Mouse (Mus musculus): ENCODE data around the gene Cutc. TPM values are rescaled to one million over a fixed set of nuclear protein-coding genes. Genes with fewer than 3 reads are reported as not detected.

The Cutc gene
- polyA plus RNA-seq, 1 experiment from 2014 or later = 7.6 TPM

GRCm38 (mm10) chr19:43777308-43777707 is 24.5 kb downstream of the Cutc start:
- Histone ChIP-seq H3K4me3 (replicated peaks; ENCODE audit: low read depth, low read length) (no peak overlapping the region), H3K27ac (replicated peaks; ENCODE audit: low read depth, low read length) (no peak overlapping the region), H3K4me2 (ENCODE audit: low read length) (no peak overlapping the region), H3K27me3 (ENCODE audit: control insufficient read depth, insufficient read depth, low read length) (no peaks in the 10 kb centered on the region), H3K36me3 (ENCODE audit: control insufficient read depth, insufficient read depth, low read length) (no peaks in the 10 kb centered on the region), H3K9ac (replicated peaks; ENCODE audit: low read length) (no peak overlapping the region), H3K9me3 (ENCODE audit: control insufficient read depth, low read length) (no peaks in the 10 kb centered on the region), H3K4me1 (ENCODE audit: control insufficient read depth, insufficient read depth, low read length) (no peaks in the 10 kb centered on the region)
- DNase-seq (no peak), ATAC-seq (ENCODE audit: low FRiP score, low TSS enrichment) (no peak)
- 82% methylated on average over 2 of the region's 2 CpGs for WGBS

GRCm38 (mm10) chr19:43780391-43780790 is 27.6 kb downstream of the Cutc start:
- H3K27me3 ChIP-seq (ENCODE audit: control insufficient read depth, insufficient read depth, low read length) = no peaks in the 10 kb centered on the region
- no peaks in the 10 kb centered on the region for H3K4me1 ChIP-seq (ENCODE audit: control insufficient read depth, insufficient read depth, low read length)
- ATAC-seq (ENCODE audit: low FRiP score, low TSS enrichment) (no peak), DNase-seq (no peak)
- H3K36me3 ChIP-seq (ENCODE audit: control insufficient read depth, insufficient read depth, low read length) = no peaks in the 10 kb centered on the region
- no peak overlapping the region for H3K9ac ChIP-seq (replicated peaks; ENCODE audit: low read length)
- H3K4me2 ChIP-seq (ENCODE audit: low read length) = no peak overlapping the region
- no peaks in the 10 kb centered on the region for H3K9me3 ChIP-seq (ENCODE audit: control insufficient read depth, low read length)
- 94% methylated on average over 5 of the region's 5 CpGs for WGBS
- H3K4me3 ChIP-seq (replicated peaks; ENCODE audit: low read depth, low read length) = no peak overlapping the region
- no peak overlapping the region for H3K27ac ChIP-seq (replicated peaks; ENCODE audit: low read depth, low read length)

- Histone ChIP-seq H3K4me1 (ENCODE audit: control insufficient read depth, insufficient read depth, low read length) (no peaks in the 10 kb centered on the region), H3K36me3 (ENCODE audit: control insufficient read depth, insufficient read depth, low read length) (no peaks in the 10 kb centered on the region), H3K4me2 (ENCODE audit: low read length) (no peak within 1 kb of the TSS), H3K27ac (replicated peaks; ENCODE audit: low read depth, low read length) (no peak within 1 kb of the TSS), H3K9ac (replicated peaks; ENCODE audit: low read length) (no peak within 1 kb of the TSS), H3K27me3 (ENCODE audit: control insufficient read depth, insufficient read depth, low read length) (no peaks in the 10 kb centered on the region), H3K9me3 (ENCODE audit: control insufficient read depth, low read length) (no peaks in the 10 kb centered on the region), H3K4me3 (replicated peaks; ENCODE audit: low read depth, low read length) (no peak within 1 kb of the TSS)
- WGBS = 75% methylated on average over 3 of the region's 3 CpGs
- ATAC-seq (ENCODE audit: low FRiP score, low TSS enrichment) = no peak
- no peak for DNase-seq
Measured at GRCm38 (mm10) chr19:43781980-43782379, 29.2 kb downstream of the Cutc start, which contains the start of gene Abcc2. Abcc2 (plus strand) TSS chr19:43782192.

GRCm38 (mm10) chr19:43784761-43785160 is 32.0 kb downstream of the Cutc start:
- DNase-seq (no peak), ATAC-seq (ENCODE audit: low FRiP score, low TSS enrichment) (no peak)
- Histone ChIP-seq H3K9me3 (ENCODE audit: control insufficient read depth, low read length) (no peaks in the 10 kb centered on the region), H3K27me3 (ENCODE audit: control insufficient read depth, insufficient read depth, low read length) (no peaks in the 10 kb centered on the region), H3K4me2 (ENCODE audit: low read length) (no peak overlapping the region), H3K36me3 (ENCODE audit: control insufficient read depth, insufficient read depth, low read length) (no peaks in the 10 kb centered on the region), H3K4me3 (replicated peaks; ENCODE audit: low read depth, low read length) (no peak overlapping the region), H3K4me1 (ENCODE audit: control insufficient read depth, insufficient read depth, low read length) (no peaks in the 10 kb centered on the region), H3K27ac (replicated peaks; ENCODE audit: low read depth, low read length) (no peak overlapping the region), H3K9ac (replicated peaks; ENCODE audit: low read length) (no peak overlapping the region)
- WGBS = 82% methylated on average over 8 of the region's 8 CpGs

GRCm38 (mm10) chr19:43786249-43787026 is 33.6 kb downstream of the Cutc start:
- DNase-seq = no peak
- 88% methylated on average over 13 of the region's 13 CpGs for WGBS

GRCm38 (mm10) chr19:43789817-43790216 is 37.0 kb downstream of the Cutc start:
- no peak overlapping the region for H3K4me2 ChIP-seq (ENCODE audit: low read length)
- H3K4me3 ChIP-seq (replicated peaks; ENCODE audit: low read depth, low read length) = no peak overlapping the region
- no peaks in the 10 kb centered on the region for H3K27me3 ChIP-seq (ENCODE audit: control insufficient read depth, insufficient read depth, low read length)
- DNase-seq (no peak), ATAC-seq (ENCODE audit: low FRiP score, low TSS enrichment) (no peak)
- WGBS = 93% methylated on average over 7 of the region's 7 CpGs
- no peaks in the 10 kb centered on the region for H3K36me3 ChIP-seq (ENCODE audit: control insufficient read depth, insufficient read depth, low read length)
- H3K9me3 ChIP-seq (ENCODE audit: control insufficient read depth, low read length) = no peaks in the 10 kb centered on the region
- no peaks in the 10 kb centered on the region for H3K4me1 ChIP-seq (ENCODE audit: control insufficient read depth, insufficient read depth, low read length)
- H3K9ac ChIP-seq (replicated peaks; ENCODE audit: low read length) = no peak overlapping the region
- H3K27ac ChIP-seq (replicated peaks; ENCODE audit: low read depth, low read length) = no peak overlapping the region

More at GRCm38 (mm10) chr19:43786249-43787026, 33.6 kb downstream of the Cutc start:
- H3K4me1 ChIP-seq (ENCODE audit: control insufficient read depth, insufficient read depth, low read length) = no peaks in the 10 kb centered on the region
- no peak overlapping the region for H3K4me2 ChIP-seq (ENCODE audit: low read length)
- no peaks in the 10 kb centered on the region for H3K9me3 ChIP-seq (ENCODE audit: control insufficient read depth, low read length)
- no peaks in the 10 kb centered on the region for H3K36me3 ChIP-seq (ENCODE audit: control insufficient read depth, insufficient read depth, low read length)
- no peak overlapping the region for H3K27ac ChIP-seq (replicated peaks; ENCODE audit: low read depth, low read length)
- H3K27me3 ChIP-seq (ENCODE audit: control insufficient read depth, insufficient read depth, low read length) = no peaks in the 10 kb centered on the region
- H3K9ac ChIP-seq (replicated peaks; ENCODE audit: low read length) = no peak overlapping the region
- no peak for ATAC-seq (ENCODE audit: low FRiP score, low TSS enrichment)
- H3K4me3 ChIP-seq (replicated peaks; ENCODE audit: low read depth, low read length) = no peak overlapping the region

GRCm38 (mm10) chr19:43792537-43792936 is 39.7 kb downstream of the Cutc start:
- no peaks in the 10 kb centered on the region for H3K36me3 ChIP-seq (ENCODE audit: control insufficient read depth, insufficient read depth, low read length)
- H3K9ac ChIP-seq (replicated peaks; ENCODE audit: low read length) = no peak overlapping the region
- H3K4me2 ChIP-seq (ENCODE audit: low read length) = no peak overlapping the region
- ATAC-seq (ENCODE audit: low FRiP score, low TSS enrichment) = no peak
- H3K4me1 ChIP-seq (ENCODE audit: control insufficient read depth, insufficient read depth, low read length) = no peaks in the 10 kb centered on the region
- 89% methylated on average over 4 of the region's 4 CpGs for WGBS
- no peak overlapping the region for H3K27ac ChIP-seq (replicated peaks; ENCODE audit: low read depth, low read length)
- H3K4me3 ChIP-seq (replicated peaks; ENCODE audit: low read depth, low read length) = no peak overlapping the region
- DNase-seq = no peak
- no peaks in the 10 kb centered on the region for H3K9me3 ChIP-seq (ENCODE audit: control insufficient read depth, low read length)
- H3K27me3 ChIP-seq (ENCODE audit: control insufficient read depth, insufficient read depth, low read length) = no peaks in the 10 kb centered on the region

GRCm38 (mm10) chr19:43793951-43794350 is 41.2 kb downstream of the Cutc start:
- Histone ChIP-seq H3K4me1 (ENCODE audit: control insufficient read depth, insufficient read depth, low read length) (no peaks in the 10 kb centered on the region), H3K36me3 (ENCODE audit: control insufficient read depth, insufficient read depth, low read length) (no peaks in the 10 kb centered on the region), H3K9ac (replicated peaks; ENCODE audit: low read length) (no peak overlapping the region), H3K4me2 (ENCODE audit: low read length) (no peak overlapping the region), H3K27me3 (ENCODE audit: control insufficient read depth, insufficient read depth, low read length) (no peaks in the 10 kb centered on the region), H3K9me3 (ENCODE audit: control insufficient read depth, low read length) (no peaks in the 10 kb centered on the region), H3K4me3 (replicated peaks; ENCODE audit: low read depth, low read length) (no peak overlapping the region), H3K27ac (replicated peaks; ENCODE audit: low read depth, low read length) (no peak overlapping the region)
- DNase-seq (no peak), ATAC-seq (ENCODE audit: low FRiP score, low TSS enrichment) (no peak)
- WGBS = 87% methylated on average over 1 of the region's 1 CpGs

- H3K4me1 ChIP-seq (ENCODE audit: control insufficient read depth, insufficient read depth, low read length) = no peaks in the 10 kb centered on the region
- no peak overlapping the region for H3K4me2 ChIP-seq (ENCODE audit: low read length)
- H3K36me3 ChIP-seq (ENCODE audit: control insufficient read depth, insufficient read depth, low read length) = no peaks in the 10 kb centered on the region
- H3K9ac ChIP-seq (replicated peaks; ENCODE audit: low read length) = no peak overlapping the region
- DNase-seq = no peak
- no peak for ATAC-seq (ENCODE audit: low FRiP score, low TSS enrichment)
- H3K4me3 ChIP-seq (replicated peaks; ENCODE audit: low read depth, low read length) = no peak overlapping the region
- H3K9me3 ChIP-seq (ENCODE audit: control insufficient read depth, low read length) = no peaks in the 10 kb centered on the region
- no peaks in the 10 kb centered on the region for H3K27me3 ChIP-seq (ENCODE audit: control insufficient read depth, insufficient read depth, low read length)
- 87% methylated on average over 8 of the region's 8 CpGs for WGBS
- H3K27ac ChIP-seq (replicated peaks; ENCODE audit: low read depth, low read length) = no peak overlapping the region
Measured at GRCm38 (mm10) chr19:43795511-43795910, 42.7 kb downstream of the Cutc start.
